Mouse (Mus musculus) layer of hippocampus, postnatal 25 days (tissue): ENCODE data around the gene Hspbap1. TPM values are rescaled to one million over a fixed set of nuclear protein-coding genes. Genes with fewer than 3 reads are reported as not detected.

Experiments
- DNase-seq, 2 experiments: peaks; one replicate each; pipeline ENCODE4 v3.0.0; 2022; ENCODE audit warnings: mixed read lengths in 2 of 2, low spot score in 1 of 2; ENCODE audit errors: extremely low spot score in 1 of 2
- total RNA-seq, 2 experiments: library from RNA; stranded (reverse); gene quantifications; 2 replicates each; pipeline ENCODE4 v1.2.3; 2021

Gene Hspbap1
- total RNA-seq, result 1 to 10 TPM; 4.6 to 5.7 TPM

GRCm38 (mm10) chr16:35769878-35770657 is at the start of gene Hspbap1:
TSS of gene Hspbap1 (plus strand) at chr16:35770375.
- DNase-seq, result peak; percentile 83

GRCm38 (mm10) chr16:35724561-35724960 is 45.6 kb upstream of the Hspbap1 start:
- DNase-seq, result no peak

DNA sequence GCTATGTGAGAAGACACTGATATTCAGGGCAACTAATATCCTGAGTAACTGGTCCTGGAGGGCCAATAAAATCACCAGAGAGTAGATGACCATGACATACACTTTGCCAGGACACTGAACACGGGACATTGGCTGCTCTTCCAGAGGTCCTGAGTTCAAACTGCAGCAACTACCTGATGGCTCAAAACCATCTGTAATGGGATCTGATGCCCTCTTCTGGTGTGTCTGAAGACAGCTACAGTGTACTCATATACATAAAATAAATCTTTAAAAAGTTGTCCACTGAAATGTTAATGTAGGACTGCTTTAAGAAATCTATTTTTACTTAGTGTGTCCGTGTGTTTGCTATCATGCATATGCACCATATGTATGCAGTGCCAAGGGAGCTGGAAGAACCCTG is 43.6 kb upstream of the Hspbap1 start:
- no peak for DNase-seq

GRCm38 (mm10) chr16:35729151-35729738 is 40.9 kb upstream of the Hspbap1 start:
- no peak for DNase-seq

DNA sequence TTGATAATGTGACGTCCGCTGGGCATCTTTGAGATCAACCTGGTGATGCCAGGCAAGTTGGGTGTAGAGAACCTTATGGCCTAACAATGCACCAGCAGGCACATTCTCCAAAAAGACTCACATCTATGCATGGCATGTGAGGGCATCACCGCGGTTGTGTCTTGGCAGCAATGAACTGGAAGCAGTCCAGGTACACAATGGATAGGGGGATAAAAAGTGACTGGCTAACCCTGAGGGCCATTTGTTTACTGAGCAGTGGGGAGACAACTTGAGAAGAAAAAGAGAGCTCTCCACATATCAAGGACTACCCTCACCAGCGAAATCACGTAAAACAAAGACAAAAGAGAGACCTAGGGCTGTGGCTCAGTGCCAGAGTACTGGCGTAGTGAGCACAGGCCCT is 38.1 kb upstream of the Hspbap1 start:
- DNase-seq, result no peak

- peak; percentile 48 to 70 for DNase-seq
Measured at GRCm38 (mm10) chr16:35734038-35734437, 36.1 kb upstream of the Hspbap1 start.

DNA sequence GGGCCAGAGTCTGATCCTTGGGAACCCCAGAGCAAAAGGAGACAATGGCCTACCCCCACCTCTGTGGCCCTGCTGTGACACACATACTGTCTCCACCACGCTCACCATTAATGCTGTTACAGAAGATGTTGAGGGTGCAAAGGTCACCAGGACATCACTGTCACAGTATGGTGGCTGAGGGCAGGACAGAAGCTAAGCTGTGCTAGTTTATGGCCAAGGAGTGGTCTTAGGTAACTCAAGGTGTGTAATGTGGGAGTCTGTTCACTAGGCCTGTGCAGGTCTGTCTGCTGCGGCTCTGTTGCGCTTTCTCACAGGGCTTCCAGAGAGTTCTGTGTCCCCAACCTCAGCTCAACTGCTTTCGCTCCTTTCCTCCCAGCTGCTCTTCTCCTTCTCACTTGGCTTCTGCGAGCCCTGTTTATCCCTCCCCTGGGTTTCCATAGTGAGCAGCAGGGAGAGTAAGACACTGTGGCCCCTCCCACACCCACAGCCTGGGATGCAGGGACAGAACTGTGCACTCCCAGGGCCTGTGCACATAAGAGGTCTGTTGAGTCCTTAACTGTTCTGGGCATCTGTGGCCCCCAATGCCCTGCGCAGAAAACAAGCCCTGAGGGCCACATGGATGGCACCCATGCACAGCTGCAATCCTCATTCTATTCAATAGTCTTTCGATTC is 31.9 kb upstream of the Hspbap1 start:
- DNase-seq, result no peak

GRCm38 (mm10) chr16:35739548-35739947 is 30.6 kb upstream of the Hspbap1 start:
- DNase-seq, result no peak

- no peak for DNase-seq
Measured at GRCm38 (mm10) chr16:35740357-35740756, 29.8 kb upstream of the Hspbap1 start.

DNA sequence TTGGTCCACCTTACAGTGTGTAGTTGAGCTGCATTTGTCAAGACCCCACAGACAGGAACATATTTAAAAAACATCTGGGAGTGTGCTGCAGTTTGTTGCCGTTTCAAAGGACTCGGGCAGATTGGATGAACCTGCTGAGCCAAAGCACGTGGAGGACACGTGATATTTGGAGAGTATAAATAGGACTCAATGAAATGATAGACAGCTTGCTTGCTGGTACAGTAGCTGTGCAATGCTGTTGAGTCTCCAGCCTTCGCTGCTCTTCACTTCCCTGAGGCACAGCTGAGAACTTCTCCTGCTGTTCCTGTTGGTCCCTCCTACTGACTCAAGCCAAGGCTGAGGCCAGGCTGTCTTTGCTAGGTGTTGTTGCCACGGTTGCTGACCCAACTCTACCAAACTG is 29.2 kb upstream of the Hspbap1 start:
- DNase-seq, result no peak

GRCm38 (mm10) chr16:35741621-35742020 is 28.6 kb upstream of the Hspbap1 start:
- no peak for DNase-seq

GRCm38 (mm10) chr16:35742251-35742937 is 27.8 kb upstream of the Hspbap1 start:
- DNase-seq, result no peak

- no peak for DNase-seq
Measured at GRCm38 (mm10) chr16:35747417-35748236, 22.5 kb upstream of the Hspbap1 start.

DNA sequence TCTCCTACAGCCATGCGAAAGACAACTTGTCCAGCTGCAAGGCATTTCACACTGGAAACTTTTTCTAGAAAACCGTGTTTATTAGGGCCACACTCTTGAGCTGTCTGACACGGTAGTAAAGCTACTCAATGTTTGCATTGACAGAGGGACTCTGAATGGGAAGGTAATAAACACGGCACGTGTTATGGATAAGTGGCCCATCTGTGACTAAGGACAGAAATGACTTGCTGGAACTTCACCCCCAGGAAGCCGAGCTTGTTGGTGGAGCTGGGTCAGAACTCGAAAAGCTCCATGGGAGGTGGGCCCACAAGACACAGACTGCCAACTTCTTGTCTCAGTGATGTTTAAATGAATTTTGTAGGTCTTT is 22.0 kb upstream of the Hspbap1 start:
- no peak for DNase-seq

GRCm38 (mm10) chr16:35749385-35749784 is 20.8 kb upstream of the Hspbap1 start:
- DNase-seq, result no peak

- no peak for DNase-seq
Measured at GRCm38 (mm10) chr16:35751841-35752240, 18.3 kb upstream of the Hspbap1 start.

DNA sequence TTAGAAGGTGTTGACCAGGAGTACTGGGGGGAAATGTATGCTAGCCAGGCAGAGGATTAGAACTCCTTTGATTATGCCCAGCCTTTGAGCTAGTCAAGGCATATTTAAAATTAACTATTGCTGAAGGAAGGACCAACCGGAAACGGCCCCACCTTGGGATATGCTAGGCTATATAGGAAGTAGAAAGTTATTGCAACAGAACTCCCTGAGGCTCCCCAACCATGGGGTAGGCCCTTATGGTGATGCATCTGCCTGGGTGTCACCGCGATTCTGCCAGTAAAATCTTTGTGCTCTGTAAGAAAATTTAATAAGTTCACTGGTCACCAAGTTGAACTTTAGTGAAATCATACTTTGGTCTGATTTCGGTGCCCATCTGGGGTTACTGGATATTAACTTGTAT is 16.2 kb upstream of the Hspbap1 start:
- no peak for DNase-seq

GRCm38 (mm10) chr16:35755502-35756334 is 14.5 kb upstream of the Hspbap1 start:
- no peak for DNase-seq

GRCm38 (mm10) chr16:35756697-35757096 is 13.5 kb upstream of the Hspbap1 start:
- no peak for DNase-seq
